Mouse (Mus musculus) right cerebral cortex, adult 2 months (tissue): ENCODE measurements around the gene Cecr2.
"Not testable (repeated sequence)": the region's sequence is repeated elsewhere in the genome, so short reads cannot be mapped to it uniquely, and the experiment has no call there.

Experiments
- DNase-seq, 2 experiments: peaks; one replicate each; pipeline ENCODE4 v3.0.0; 2021 to 2022; ENCODE audit warnings: low spot score in 2 of 2

Cecr2 gene

DNA sequence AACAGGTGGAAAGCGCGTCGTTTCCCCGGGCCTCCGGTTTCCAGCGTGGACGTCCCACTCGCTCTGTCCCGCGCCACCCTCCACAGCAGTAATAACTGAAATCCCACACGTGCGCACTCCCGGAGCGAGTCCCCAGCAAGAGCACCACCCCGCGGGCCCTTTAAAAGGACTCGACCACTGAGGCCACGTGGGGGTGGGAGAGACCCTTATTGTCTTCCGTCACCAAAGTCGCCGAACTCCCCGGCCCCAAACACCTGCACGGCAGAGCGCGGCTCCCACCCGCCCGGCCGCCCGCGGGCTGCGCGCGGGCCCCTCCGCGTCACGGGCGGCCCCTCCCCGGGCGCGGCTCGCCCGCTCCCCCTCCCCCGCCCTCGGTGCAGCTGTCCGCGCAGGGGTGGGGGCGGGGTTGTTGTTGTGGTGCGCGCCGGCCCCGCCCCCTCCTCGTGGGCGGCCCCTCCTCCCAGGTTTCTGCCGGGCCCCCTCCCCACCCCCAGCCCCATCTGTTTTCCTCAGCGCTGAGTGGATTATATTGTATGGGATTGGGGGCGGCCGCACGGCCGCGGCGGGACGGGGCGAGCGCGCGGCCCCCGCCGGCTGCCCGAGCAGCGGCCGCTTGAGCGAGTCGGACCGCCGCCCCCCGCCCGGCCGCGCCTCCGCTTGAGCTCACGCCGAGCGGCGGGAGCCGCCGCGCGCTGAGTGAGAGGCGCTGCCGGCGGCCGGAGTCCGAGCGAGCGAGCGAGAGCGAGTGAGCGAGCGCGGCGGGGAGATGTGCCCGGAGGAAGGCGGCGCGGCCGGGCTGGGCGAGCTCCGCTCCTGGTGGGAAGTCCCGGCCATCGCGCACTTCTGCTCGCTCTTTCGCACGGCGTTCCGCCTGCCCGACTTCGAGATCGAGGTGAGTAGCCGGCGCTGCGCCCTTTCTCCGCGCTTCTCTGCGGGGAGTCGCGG is at the start of gene Cecr2:
Cecr2 (plus strand) TSS at position 554 of the 945 bp plus-strand sequence.
- peak; percentile 41 to 53 for DNase-seq

DNA sequence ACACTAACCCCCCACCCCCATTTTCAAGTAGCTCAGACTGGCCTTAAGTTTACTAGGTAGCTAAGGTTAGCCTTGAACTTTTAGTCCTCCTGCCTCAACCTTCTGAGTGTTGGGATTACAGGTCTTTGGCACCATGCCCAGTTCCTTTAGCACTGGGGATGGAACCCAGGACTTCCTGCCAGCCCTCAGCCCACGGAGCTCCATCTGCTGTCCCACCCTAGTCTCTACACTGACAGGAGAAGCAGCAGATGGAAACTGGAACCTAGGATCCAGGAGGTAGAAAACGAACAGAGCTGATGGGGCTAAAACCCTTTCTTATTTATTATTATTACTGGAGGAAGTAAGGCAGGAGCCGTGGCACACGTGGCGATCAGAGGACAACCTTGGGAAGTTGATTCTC is 48.6 kb upstream of the Cecr2 start:
- no peak for DNase-seq

DNA sequence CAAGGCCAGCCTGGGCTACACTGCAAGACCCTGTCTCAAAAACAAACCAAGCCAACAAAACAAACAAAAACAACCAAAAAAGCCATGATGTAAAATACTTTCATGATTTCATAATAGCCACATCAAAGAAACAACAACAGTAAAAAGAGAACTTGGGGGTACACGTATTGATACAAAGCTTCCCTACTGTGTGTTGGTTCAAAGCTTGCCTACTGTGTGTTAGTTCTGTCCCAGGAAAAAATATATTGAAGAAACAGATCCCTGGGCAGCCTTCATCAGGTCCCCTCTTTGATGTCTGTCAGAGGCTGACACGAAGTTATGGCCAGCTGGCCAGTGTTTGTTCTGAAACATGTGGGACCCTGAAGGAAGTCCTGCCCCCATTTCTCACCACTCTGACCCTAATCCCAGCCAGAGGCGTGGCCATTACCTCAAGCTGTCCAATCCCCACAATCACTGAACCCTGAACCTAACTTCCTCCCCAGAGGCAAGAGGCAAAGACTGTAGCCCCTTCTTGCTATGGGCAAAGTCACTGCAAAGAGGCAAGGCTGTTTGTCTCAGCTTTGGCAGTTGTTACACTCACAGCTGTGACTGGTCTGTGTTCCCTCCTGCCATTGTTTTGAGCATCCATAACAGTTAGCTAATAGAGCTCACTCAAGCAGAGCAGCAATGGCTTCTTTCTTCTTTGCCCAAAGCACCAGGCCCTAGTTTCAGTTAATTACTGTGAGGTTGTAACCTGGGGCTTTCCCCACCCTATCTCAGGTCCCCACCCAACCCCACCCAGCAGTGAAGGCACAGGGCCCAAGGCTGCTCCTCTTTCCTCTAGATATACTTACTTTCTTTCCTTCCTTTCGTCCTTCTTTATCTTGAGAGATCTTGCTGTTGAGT is 47.4 kb upstream of the Cecr2 start:
- DNase-seq = no peak

DNA sequence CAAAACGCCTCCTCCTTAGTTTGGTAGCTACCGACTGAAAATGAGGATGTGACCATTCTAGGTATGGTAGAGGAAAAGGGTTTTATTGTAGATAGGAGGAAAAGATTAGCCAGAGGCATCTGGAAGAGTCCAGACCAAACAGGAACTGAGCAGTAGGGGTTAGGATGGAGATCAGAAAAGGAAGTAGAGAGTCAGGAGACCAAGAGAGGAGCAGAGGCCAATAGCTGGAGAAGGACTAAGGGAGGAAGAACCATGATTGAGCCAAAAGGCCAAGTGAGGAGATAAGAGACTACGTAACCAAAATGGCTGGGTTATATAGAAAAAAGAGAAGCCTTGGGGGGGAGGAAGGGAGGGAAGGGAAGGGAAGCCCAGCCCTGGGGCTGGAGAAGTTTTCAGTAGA is 46.0 kb upstream of the Cecr2 start:
- no peak for DNase-seq

DNA sequence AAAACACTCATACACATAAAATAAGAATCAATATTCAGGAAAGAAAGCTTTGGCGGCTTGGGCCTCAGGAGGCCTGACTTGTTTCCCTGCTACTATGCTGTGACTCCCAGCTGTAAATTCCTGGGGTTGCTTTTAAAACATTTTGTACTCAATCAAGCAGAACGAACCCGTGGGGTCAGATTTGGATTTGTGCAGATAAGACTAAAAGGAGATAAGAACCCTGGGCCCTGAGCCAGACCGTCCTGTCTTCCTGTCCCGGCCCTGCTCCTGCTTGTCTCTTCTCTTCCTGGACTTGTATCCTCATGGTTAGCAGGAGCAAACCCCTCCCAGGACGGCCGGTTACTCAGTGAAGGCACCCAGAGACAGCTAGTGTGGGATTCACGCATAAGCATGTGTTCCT is 41.1 kb upstream of the Cecr2 start:
- no peak for DNase-seq

DNA sequence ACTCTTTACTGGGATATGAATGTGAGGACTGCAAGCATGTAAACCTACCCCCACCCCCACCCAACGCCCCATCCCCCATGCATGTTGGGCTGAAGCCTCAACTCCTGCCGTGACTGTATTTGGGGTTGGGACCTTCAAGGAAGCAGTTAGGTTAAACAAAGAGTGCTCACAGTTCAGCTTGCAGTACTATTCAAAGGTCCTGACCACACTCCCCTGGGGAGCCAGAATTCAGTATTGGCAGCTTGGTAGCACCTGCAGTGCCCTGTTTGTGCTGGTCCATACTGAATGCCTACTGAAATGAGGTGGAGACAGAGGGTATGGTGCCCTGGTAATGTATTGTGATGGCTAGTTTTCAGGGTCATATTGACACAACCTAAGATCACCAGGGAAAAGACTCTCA is 39.1 kb upstream of the Cecr2 start:
- DNase-seq = no peak

DNA sequence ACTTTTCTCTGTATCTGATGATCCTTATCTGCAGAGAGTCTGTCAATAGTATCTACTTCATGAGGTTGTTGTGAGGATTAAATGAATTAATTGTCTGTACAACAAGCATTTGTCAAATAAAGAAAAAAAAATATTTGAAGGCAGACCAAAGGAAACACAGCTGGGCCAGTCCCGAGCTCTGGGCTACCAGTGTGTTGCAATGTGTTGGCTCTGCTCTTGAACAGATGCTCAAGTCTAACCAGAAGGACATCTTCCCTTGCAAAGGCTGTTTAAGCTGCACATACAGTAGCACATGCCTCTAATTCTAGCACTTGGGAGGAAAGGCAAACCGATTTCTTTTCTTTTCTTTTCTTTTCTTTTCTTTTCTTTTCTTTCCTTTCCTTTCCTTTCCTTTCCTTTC is 37.2 kb upstream of the Cecr2 start:
- DNase-seq = no peak

DNA sequence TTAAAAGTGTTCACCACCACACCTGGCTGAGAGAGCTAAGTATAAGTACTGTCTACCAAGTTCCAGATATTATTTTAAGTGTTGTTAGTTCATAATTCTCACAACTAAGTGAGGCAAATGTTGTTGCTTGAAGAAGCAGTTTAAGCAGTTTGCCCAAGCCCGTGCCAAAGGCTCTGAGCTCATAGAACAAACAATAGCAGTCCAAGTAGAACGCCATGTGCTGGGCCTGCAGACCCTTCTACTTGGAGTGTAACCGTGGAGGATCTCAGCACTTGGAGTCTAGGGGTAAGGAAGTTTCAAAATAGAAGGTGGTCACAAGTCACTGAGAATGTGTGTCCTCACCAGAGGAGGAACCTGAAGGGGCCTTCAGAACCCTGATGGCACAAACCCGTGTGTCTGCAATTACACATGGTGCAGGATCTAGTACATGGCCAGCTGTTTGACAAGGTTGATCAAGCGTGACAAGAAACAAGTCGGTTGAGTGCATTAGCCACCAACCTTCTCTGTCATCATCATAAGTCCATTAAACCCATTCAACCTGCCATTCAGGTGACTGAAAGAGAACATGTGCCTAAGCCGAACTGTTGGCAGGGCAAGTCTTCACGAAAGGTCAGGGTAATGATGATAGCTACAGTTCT is 30.7 kb upstream of the Cecr2 start:
- no peak for DNase-seq

DNA sequence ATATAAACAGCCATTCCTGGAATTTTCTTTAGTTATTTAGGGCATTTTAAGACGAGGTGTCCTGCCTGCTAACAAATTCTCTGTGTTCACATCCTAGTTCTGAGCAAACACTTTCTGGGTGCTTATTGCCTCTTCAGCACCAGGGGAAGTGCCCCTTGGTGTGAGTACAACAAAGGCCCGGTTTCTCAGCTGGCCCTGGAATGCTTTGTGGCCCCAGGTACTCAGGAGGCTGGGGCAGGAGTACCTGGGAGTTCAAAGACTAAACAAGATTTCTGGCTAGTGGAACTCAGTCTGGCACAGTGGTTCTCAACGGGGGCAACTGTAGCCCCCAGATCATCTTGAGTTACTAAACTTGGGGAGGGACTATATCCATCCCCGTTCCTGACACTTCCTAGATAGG is 26.6 kb upstream of the Cecr2 start:
- DNase-seq = no peak

DNA sequence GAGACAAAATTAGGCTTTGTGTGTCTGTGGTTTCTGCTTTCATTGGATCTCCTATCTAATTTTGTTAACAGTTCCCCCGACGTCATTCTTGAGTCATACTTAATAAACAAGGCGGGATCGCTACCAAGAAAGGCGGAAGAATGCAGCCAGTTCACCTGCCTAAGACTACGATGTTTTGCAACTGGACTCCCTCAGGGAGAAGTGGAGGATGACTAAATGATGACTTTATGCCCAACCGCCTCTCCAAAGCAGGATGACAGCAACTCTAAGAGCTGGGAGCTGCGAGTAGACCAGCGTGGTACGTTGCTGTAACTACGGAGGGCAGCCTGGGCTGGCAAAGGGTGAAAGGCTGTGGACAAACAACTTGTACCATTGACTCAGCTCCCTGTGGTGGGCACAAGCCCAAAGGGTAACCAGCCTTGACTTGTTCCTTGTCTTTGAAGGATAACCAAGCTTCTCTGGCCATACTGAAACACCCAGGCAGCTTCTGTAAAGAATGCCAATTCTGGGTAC is 24.2 kb upstream of the Cecr2 start:
- no peak for DNase-seq

DNA sequence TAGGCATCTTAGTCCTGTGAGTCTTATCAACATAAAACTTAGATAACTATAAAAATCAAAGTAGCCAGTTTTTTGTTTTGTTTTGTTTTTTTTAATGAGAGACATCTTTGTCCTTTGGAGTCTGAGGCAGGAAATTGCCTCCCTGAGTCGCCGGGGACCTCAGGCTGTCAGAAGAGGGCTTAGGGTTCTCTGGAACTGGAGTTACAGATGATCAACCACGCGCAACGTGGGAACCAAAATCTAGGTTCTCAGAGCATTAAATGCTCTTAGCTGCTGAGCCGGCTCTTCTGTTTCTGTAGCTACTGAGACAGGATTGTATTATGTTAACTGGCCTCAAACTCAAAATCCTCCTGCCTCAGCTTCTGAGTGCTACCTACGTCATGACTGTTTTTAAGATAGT is 22.4 kb upstream of the Cecr2 start:
- DNase-seq = no peak

DNA sequence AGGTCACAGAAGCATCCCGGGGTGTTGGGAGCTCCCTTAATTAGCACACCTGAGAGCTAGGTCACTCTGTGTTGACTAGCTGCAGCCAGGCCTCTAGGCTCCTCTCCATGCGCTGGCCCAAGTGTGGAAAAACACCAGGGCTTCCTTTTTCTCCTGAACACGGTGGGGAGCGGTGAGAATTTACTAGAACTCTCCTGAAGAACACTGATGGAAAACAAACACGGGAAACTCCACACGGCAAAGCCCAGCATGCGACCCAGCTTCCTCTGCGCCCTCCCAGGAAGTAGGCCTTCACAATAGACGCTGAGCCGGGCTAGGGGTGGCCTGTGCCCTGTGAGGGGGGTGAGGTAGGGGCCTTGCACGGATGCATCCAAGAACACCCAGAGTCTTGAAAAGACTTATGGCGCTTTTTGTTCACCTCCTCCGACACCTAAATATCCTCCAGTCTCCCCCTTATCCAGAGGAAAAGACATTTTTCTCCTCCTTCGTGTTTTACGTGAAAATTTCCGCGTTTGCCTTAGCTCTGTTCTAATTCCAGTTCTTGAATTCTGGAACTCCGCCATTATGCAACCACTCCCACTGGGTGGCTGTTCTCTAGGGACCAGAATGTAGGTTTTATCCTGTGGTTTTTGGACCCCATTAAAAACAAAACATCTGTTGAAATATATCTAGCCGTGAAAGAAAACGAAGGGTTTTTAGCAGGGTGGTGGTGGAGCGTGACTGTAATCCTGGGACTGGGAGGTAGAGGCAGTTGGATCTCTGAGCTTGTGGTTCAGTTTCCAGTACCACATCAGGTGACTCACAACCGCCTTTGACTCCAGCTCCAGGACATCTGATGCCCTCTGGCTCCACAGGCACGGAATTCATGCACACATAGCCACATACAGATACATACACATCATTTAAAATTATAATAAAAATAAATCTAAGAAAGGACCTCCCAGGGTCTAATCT is 21.5 kb upstream of the Cecr2 start:
- no peak for DNase-seq

DNA sequence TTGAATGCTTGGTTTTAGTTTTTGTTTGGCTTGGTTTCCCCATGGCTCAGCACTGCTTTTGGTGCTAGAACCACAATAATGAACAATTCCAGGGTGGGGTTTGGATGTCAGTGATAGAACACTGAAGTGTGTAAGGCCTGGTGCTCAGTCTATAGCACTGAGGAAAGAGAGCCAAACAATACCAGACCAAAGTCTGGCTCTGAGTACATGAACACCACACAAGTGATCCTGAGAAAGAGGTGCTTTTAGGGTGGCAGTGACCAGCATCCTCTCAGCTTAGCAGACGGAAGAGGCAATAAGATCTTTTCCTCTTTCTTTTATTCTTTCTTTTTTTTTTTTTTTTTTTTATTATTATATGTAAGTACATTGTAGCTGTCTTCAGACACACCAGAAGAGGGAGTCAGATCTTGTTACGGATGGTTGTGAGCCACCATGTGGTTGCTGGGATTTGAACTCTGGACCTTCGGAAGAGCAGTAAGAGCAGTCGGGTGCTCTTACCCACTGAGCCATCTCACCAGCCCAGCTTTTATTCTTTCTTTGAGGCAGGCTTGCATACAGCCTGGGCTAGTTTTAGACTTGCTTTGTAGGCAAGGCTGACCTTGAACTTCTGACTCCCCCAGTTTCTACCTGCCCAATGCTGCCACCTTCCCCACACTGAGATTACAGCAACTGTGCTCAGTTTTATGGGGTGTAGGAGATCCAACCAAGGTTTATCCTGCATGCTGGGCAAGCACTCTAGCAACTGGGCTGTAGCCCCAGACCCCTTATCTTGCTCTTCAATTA is 18.7 kb upstream of the Cecr2 start:
- not testable (repeated sequence) for DNase-seq

DNA sequence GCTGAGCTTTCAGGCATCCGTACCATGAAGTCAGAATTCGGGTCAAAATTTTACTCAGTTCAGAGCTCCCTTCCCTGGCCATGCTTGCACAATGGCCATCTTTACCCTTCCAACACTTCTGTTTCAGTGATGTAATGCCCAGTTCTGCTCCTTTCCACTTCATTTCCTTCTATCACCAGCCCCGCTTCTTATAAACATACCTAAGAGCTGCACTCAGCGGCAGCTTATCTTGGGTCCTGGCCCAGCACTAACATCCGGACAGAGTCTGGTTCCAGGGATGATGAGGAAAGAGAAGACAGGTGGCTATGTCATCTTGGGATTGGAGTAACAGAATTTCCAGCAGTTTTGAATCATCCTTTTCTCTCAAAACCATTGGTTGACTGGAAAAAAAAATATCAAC is 18.0 kb upstream of the Cecr2 start:
- no peak for DNase-seq

DNA sequence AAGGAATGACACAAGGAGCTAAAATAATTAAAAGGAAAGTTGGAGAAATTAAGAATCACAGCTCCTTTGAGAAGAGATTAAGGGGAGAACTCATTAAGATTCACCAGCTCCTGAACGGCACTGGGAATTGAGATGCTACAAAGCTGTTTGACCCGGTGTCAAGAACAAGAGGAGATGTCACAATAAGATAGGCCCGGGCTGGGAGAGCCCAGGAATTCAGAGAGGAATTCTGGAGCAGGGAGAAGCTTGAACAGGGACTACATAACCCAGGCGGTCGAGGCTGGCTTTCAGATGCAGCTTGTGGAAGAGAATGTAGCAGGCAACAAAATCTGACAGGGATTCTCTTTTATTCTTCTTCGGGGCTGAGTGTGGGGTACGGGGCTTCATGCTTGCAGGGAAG is 13.5 kb upstream of the Cecr2 start:
- DNase-seq = no peak

DNA sequence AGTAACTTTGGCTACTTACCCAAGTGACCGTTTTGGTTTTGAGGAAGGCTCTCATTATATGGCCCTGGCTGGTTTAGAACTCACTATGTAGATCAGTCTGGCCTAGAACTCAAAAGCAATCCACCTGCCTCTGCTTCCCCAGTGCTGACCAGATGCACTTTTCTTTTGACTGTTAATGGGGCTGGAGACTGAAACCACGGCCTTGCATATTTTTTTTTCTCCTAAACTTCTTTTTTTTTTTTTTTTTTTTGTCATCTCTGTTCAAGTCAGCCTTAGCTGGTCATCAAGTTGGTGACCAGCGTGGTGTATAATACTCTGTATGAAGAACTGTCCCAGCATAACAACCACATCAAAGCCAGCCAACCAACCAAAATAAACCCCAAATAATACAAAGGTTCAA is 10.5 kb upstream of the Cecr2 start:
- DNase-seq = no peak

DNA sequence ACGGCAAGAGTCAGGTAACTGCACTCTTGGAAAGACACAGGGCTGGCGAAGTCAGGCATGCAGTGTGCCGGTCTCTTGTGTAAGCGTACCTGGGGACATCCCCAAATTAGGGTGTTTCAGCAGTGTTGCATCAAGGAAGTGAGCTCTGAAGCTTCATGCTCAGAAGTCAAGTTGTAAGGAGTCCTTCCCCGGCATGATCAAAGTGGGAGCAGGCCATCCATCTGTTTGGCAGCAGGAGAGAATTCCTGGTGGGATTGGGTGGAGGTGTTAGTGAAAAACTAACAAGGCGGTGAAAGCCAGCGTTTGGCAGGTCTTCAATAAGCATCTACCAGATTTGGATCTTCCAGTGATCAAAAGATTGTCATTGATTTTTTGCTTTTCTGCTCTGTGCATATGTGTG is 7.3 kb upstream of the Cecr2 start:
- DNase-seq = peak; percentile 9 to 23

DNA sequence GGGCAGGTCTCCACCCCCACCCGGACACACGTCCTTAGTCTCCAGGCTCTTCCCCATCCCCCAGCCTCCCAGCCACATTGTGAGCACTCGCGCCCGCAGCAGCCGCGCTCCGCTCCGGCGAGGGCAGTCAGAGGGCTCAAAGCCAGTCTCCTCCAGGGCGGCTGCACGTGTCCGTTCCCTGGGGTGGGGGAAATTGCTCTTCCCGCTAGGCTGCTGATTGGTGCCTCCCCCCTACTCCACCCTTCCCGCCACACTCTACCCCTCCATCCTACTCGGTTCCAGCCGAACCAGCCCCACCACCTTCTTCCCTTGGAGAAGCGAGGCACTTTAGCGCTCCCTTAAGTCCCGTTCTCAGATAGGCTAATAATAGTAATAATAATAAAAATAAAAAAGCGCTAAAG is 754 bp upstream of the Cecr2 start:
- peak in 1 of 2 experiments; percentile 11 for DNase-seq

DNA sequence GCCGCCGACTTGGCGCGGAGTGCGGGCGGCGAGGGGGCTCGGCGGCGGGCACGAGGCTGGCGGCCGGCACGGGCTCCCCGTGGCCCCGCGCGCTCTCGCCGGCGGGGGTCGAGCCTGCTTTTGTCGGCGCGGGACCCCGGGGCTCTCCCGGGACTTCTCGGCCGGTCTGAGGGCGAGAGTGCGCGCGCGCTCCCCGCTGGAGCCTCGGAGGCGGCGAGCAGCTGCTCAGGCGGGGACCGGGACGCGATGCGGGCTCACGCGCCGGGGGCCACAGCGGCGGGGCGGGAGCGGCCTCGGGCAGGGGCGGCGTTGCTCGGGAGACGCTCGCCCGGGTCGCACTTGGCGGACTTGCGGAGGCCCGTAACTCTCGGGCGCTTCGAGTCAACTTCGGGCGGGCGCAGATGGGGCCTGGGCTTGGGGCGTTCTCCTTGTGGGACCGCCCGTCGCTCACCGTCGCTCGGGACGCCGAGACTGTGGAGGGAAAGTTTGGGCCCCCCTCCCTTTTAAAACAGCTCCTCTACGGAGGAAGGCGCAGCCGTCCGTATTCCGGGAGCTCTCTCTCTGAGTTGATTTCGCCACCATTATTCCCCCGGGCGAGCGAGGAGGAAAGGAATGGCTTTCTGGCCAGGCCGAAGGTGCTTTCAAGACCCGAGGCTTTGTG is 722 bp downstream of the Cecr2 start:
- DNase-seq = peak; percentile 19 to 22

DNA sequence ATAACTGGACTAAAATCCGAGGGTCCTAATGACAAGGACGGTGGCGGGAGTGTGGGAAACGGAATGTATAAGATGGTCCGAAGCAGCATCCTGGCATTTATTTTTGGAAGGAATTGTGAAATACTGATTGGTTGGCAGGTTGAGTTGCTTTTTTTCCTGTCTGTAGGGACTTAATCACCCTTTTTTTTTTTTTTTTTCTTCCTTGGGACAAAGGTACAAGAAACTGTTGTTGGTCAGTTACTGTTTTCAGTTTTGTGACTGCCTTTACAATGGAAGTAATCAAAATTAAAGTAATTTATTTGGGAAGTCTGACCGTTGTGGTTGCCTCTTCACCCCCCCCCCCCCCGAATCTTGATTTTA is 1.2 kb downstream of the Cecr2 start:
- DNase-seq = no peak
